Comparison of ENCODE assay signal across 9 mouse cellular contexts in the genomic region with DNA sequence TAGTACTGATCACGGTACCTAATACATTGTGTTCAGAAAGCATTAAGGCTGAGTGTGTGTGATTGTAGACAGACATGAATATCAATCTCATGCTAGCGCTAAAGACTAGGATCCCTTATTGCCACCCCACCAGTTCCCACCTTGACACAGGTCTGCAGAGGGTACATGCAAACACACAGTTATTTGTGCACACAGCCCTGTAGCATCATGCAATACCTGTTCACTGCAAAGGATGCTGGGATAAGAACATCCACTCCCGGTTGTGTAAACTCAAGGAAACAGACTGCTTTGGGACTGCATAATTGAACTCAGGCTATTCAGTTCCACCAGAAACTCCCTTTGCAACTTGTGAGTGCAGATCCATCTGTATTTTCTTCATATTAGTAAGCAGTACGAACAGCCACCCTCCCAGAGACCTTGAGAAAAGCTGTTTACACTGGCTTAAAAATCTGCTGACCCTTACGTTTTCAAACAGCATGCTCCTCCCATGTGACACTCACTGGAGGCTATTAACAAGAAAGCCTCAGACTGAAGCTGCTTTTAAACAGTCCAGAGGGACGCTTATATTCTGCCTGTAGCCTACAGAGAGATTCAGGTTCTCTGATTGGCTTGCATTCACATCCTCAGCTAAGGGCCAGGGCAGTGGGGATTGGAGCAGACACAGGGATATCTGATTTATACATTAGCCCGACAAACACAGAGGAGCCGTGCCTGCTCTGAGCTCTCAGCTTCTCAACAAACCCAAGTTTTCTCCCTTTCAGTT. TPM values are rescaled to one million over a fixed set of nuclear protein-coding genes. Genes with fewer than 3 reads are reported as not detected.
DNase-seq lines count a peak whose midpoint lies in the region; ATAC-seq and TF ChIP-seq lines count a peak whose summit lies in the region.
"Had no signal": no experiment of that assay in that cellular context is flagged by ENCODE, and none has a peak within 500 bp of the region (broad histone marks: within the 10 kb centered on the region; RNA-seq: fewer than 3 reads in every experiment).

No protein-coding gene starts in this region.

- DNase-seq in heart, adult 2 months: no peak
- no peak for DNase-seq in heart, postnatal 36 days
- DNase-seq in limb, embryonic 11.5 days (ENCODE audit: low spot score): no peak
- no peak for DNase-seq in thymus, adult 2 months

- H3K4me2 ChIP-seq in heart, embryonic 13.5 days: peak overlapping the region; percentile 20; the same call in 1 of the 2 replicates
- no peak overlapping the region for H3K4me2 ChIP-seq in limb, embryonic 11.5 days (ENCODE audit: low read depth, severe bottlenecking)
- H3K4me2 ChIP-seq in stomach, embryonic 16.5 days (ENCODE audit: low read depth, low read length): no peak overlapping the region

- WGBS in heart, adult 2 months: 53% methylated on average over 8 of the region's 8 CpGs
- 47% methylated on average over 8 of the region's 8 CpGs for WGBS in heart, embryonic 13.5 days
- 48% methylated on average over 8 of the region's 8 CpGs for WGBS in limb, embryonic 11.5 days
- 24% methylated on average over 8 of the region's 8 CpGs for WGBS in stomach, embryonic 16.5 days
- 86% methylated on average over 8 of the region's 8 CpGs for WGBS in thymus, adult 2 months

- no peak for ATAC-seq in heart, embryonic 13.5 days (ENCODE audit: extremely low read depth, insufficient number of reproducible peaks, low FRiP score, low TSS enrichment)
- ATAC-seq in limb, embryonic 11.5 days (ENCODE audit: insufficient number of reproducible peaks, low FRiP score, low TSS enrichment, low read depth): peak; percentile 78
- peak; percentile 77 for ATAC-seq in stomach, embryonic 16.5 days (ENCODE audit: insufficient read depth, low FRiP score)
- no peak for ATAC-seq in inflammation-experienced regulatory T-cells, adult 6 months

- TF ChIP-seq EP300 in heart, adult 2 months (IDR thresholded peaks at IDR 0.05; ENCODE audit: insufficient read depth, low read depth, low read length): no peak

- H3K9me3 ChIP-seq in heart, embryonic 13.5 days: no peaks in the 10 kb centered on the region
- no peaks in the 10 kb centered on the region for H3K9me3 ChIP-seq in limb, embryonic 11.5 days (ENCODE audit: control insufficient read depth, low read length)
- H3K9me3 ChIP-seq in stomach, embryonic 16.5 days (replicated peaks; ENCODE audit: control insufficient read depth, low read length): no peaks in the 10 kb centered on the region

- H3K4me3 ChIP-seq in heart, adult 2 months: no peak overlapping the region
- no peak overlapping the region for H3K4me3 ChIP-seq in cortical plate, adult 2 months (ENCODE audit: insufficient read depth, low read length)
- no peak overlapping the region for H3K4me3 ChIP-seq in heart, embryonic 13.5 days
- H3K4me3 ChIP-seq in limb, embryonic 11.5 days (ENCODE audit: low read depth, low read length): no peak overlapping the region
- H3K4me3 ChIP-seq in stomach, embryonic 16.5 days (replicated peaks; ENCODE audit: low read length): no peak overlapping the region
- no peak overlapping the region for H3K4me3 ChIP-seq in thymus, adult 2 months (ENCODE audit: control insufficient read depth, insufficient read depth, low read length)
- H3K4me3 ChIP-seq: megakaryocyte, embryonic 14.5 days had no signal

- H3K27ac ChIP-seq in heart, adult 2 months: peak overlapping the region; percentile 51
- 0 out of 2 replicates have a peak overlapping the region, but pooled peaks have one; percentile 61 for H3K27ac ChIP-seq in cortical plate, adult 2 months (ENCODE audit: insufficient read depth, low read length)
- H3K27ac ChIP-seq in heart, embryonic 13.5 days (replicated peaks): peak overlapping the region; percentile 65
- peak overlapping the region; percentile 30; the same call in 1 of the 2 replicates for H3K27ac ChIP-seq in limb, embryonic 11.5 days (replicated peaks; ENCODE audit: low read depth, low read length)
- peak overlapping the region; percentile 75 for H3K27ac ChIP-seq in stomach, embryonic 16.5 days (ENCODE audit: low read length)
- H3K27ac ChIP-seq in thymus, adult 2 months (ENCODE audit: control insufficient read depth, insufficient read depth, low read length): no peak overlapping the region

- H3K4me1 ChIP-seq in heart, adult 2 months (ENCODE audit: control insufficient read depth, insufficient read depth, low read length): peaks cover 14% of the 10 kb centered on the region
- H3K4me1 ChIP-seq in cortical plate, adult 2 months (ENCODE audit: control insufficient read depth, insufficient read depth, low read length): peaks cover 7% of the 10 kb centered on the region; the same call in 1 of the 2 replicates
- H3K4me1 ChIP-seq in heart, embryonic 13.5 days: peaks cover 55% of the 10 kb centered on the region
- H3K4me1 ChIP-seq in limb, embryonic 11.5 days (ENCODE audit: control insufficient read depth, insufficient read depth, low read length): peaks cover 8% of the 10 kb centered on the region; the same call in 1 of the 2 replicates
- peaks cover 13% of the 10 kb centered on the region for H3K4me1 ChIP-seq in stomach, embryonic 16.5 days (ENCODE audit: control insufficient read depth, insufficient read depth, low read length)
- no peaks in the 10 kb centered on the region for H3K4me1 ChIP-seq in thymus, adult 2 months (replicated peaks; ENCODE audit: control insufficient read depth, insufficient read depth, low read length)

- no peaks in the 10 kb centered on the region for H3K79me2 ChIP-seq in heart, adult 2 months (replicated peaks; ENCODE audit: control insufficient read depth, insufficient read depth, low read length)

- H3K9ac ChIP-seq in heart, adult 2 months (ENCODE audit: low read depth, low read length): no peak overlapping the region
- no peak overlapping the region for H3K9ac ChIP-seq in heart, embryonic 13.5 days
- H3K9ac ChIP-seq in limb, embryonic 11.5 days (ENCODE audit: low read length): no peak overlapping the region
- H3K9ac ChIP-seq in stomach, embryonic 16.5 days (ENCODE audit: low read length): peak overlapping the region; percentile 22

- H3K36me3 ChIP-seq in heart, adult 2 months (ENCODE audit: control insufficient read depth, insufficient read depth, low read length): no peaks in the 10 kb centered on the region
- H3K36me3 ChIP-seq in heart, embryonic 13.5 days: no peaks in the 10 kb centered on the region
- H3K36me3 ChIP-seq in limb, embryonic 11.5 days (ENCODE audit: control insufficient read depth, insufficient read depth, low read length): no peaks in the 10 kb centered on the region
- H3K36me3 ChIP-seq in stomach, embryonic 16.5 days (ENCODE audit: control insufficient read depth, insufficient read depth, low read length): no peaks in the 10 kb centered on the region
- H3K36me3 ChIP-seq in thymus, adult 2 months (ENCODE audit: control insufficient read depth, insufficient read depth, low read length): no peaks in the 10 kb centered on the region

- no peak for TF ChIP-seq CTCF in heart, adult 2 months (IDR thresholded peaks at IDR 0.05)
- TF ChIP-seq CTCF in cortical plate, adult 2 months (IDR thresholded peaks at IDR 0.05; ENCODE audit: extremely low read depth, insufficient read depth, low read length): no peak
- no peak for TF ChIP-seq CTCF in thymus, adult 2 months (IDR thresholded peaks at IDR 0.05; ENCODE audit: borderline replicate concordance, control insufficient read depth, extremely low read depth, insufficient read depth, low read length, poor library complexity)

- no peaks in the 10 kb centered on the region for H3K27me3 ChIP-seq in heart, adult 2 months (ENCODE audit: control insufficient read depth, insufficient read depth, low read length)
- H3K27me3 ChIP-seq in heart, embryonic 13.5 days (replicated peaks): no peaks in the 10 kb centered on the region
- H3K27me3 ChIP-seq in limb, embryonic 11.5 days (ENCODE audit: control insufficient read depth, insufficient read depth, low read length): no peaks in the 10 kb centered on the region
- H3K27me3 ChIP-seq in stomach, embryonic 16.5 days (ENCODE audit: control insufficient read depth, insufficient read depth, low read length): no peaks in the 10 kb centered on the region
- no peaks in the 10 kb centered on the region for H3K27me3 ChIP-seq in thymus, adult 2 months (ENCODE audit: control insufficient read depth, insufficient read depth, low read length)

- no peak for TF ChIP-seq POLR2A in heart, adult 2 months (IDR thresholded peaks at IDR 0.05; ENCODE audit: insufficient read depth, low read depth, low read length)
- no peak for TF ChIP-seq POLR2A in cortical plate, adult 2 months (IDR thresholded peaks at IDR 0.05; ENCODE audit: extremely low read depth, insufficient read depth, low read length)
- no peak for TF ChIP-seq POLR2A in thymus, adult 2 months (IDR thresholded peaks at IDR 0.05; ENCODE audit: control insufficient read depth, extremely low read depth, insufficient read depth, low read length, poor library complexity)

- intact Hi-C loops in heart, adult 2 months (cut with DNase I): no loop called here
- intact Hi-C loops in heart, postnatal 36 days (cut with DNase I): no loop called here

RNA-seq across cellular contexts. Expression of gene Ankrd55, which starts 42.8 kb away (rescaled TPM):
- 1 to 10 TPM in 1 of 2 experiments, under 1 TPM in 1; 0.57 to 1.6 TPM for total RNA-seq in heart, adult 2 months (2021)
- 0.23 and 0.64 TPM in 2 replicates for polyA plus RNA-seq in heart, adult 2 months (2012; rRNA removed)
- under 1 TPM; 0.92 to 1.00 TPM for total RNA-seq in heart, postnatal 36 days (2021)
- 2.6 and 3.2 TPM in 2 replicates for polyA plus RNA-seq in cortical plate, adult 2 months (2012; rRNA removed)
- polyA plus RNA-seq in heart, embryonic 13.5 days (2015; fragmentation: Nextera tagmentation; extraction: Ambion mirVana): 0.07 and 0.14 TPM in 2 replicates
- polyA plus RNA-seq in limb, embryonic 11.5 days (2014; fragmentation: Nextera tagmentation; extraction: Ambion mirVana): 0.20 and 0.21 TPM in 2 replicates
- 0.39 and 0.46 TPM in 2 replicates for polyA plus RNA-seq in stomach, embryonic 16.5 days (2015; fragmentation: Nextera tagmentation; extraction: Ambion mirVana)
- polyA plus RNA-seq in thymus, adult 2 months (2012; rRNA removed): 2.5 and 2.6 TPM in 2 replicates
- polyA plus RNA-seq in inflammation-experienced regulatory T-cells, adult 6 months (2017; shearing (Covaris generic)): 10 to 100 TPM in 1 of 3 experiments, 1 to 10 TPM in 2; 2.7 to 11.6 (median 8.5) TPM

Comparison
In these comparisons a context has a peak if more than half of its experiments do, and no peak if none do; other contexts are left out.
1. ATAC-seq: peak in limb, embryonic 11.5 days (single experiment) and stomach, embryonic 16.5 days (single experiment); none in heart, embryonic 13.5 days (single experiment) and inflammation-experienced regulatory T-cells, adult 6 months (single experiment).